Mouse (Mus musculus) ES-E14 (cell line): ENCODE measurements at regions not wholly inside any gene's neighbourhood (a gene's known extent, or its start where the extent isn't known, plus 50 kb on each side); places are given as distances from the start of the nearest gene placed in this dataset.
A peak's percentile ranks its signal among the peaks of the same experiment; 100 is the strongest.

Experiments used
- DNase-seq: peaks from one replicate; pipeline ENCODE4 v3.0.0-alpha.2; 2013; ENCODE audit warnings: low read depth, low spot score
- H3K27ac ChIP-seq: 2 replicates; pipeline ENCODE4 v1.5.1; 2012; ENCODE audit warnings: low read depth, mild to moderate bottlenecking, low read length, moderate library complexity, mixed read lengths; ENCODE audit not compliant: poor library complexity, insufficient read depth, severe bottlenecking
- H3K36me3 ChIP-seq: 2 replicates; pipeline ENCODE4 v1.6.1; 2012; ENCODE audit warnings: mild to moderate bottlenecking, low read length, moderate library complexity, mixed read lengths; ENCODE audit not compliant: control insufficient read depth, poor library complexity, insufficient read depth, severe bottlenecking
- H3K4me1 ChIP-seq, 2 experiments: fragments of 150-350 bp in 1 of 2; sonication (generic) in 1 of 2; 2 replicates each; pipeline ENCODE4 v1.6.1; 2012; ENCODE audit warnings: low read length in 2 of 2, mild to moderate bottlenecking in 1 of 2, mixed read lengths in 1 of 2; ENCODE audit not compliant: control insufficient read depth in 2 of 2, insufficient read depth in 2 of 2, poor library complexity in 1 of 2
- H3K4me3 ChIP-seq, 2 experiments: fragments of 150-350 bp in 1 of 2; sonication (generic) in 1 of 2; 2 replicates each; pipeline ENCODE4 v1.5.1; 2012; ENCODE audit warnings: low read length in 2 of 2, low read depth in 1 of 2, mild to moderate bottlenecking in 1 of 2, mixed read lengths in 1 of 2; ENCODE audit not compliant: insufficient read depth in 1 of 2, poor library complexity in 1 of 2, severe bottlenecking in 1 of 2
- H3K9ac ChIP-seq: 2 replicates; pipeline ENCODE4 v1.6.1; 2012; ENCODE audit warnings: low read depth, mild to moderate bottlenecking, low read length, mixed read lengths; ENCODE audit not compliant: poor library complexity, insufficient read depth, severe bottlenecking
- H3K9me3 ChIP-seq: fragments of 150-350 bp; sonication (generic); 2 replicates; pipeline ENCODE4 v1.6.1; 2012; ENCODE audit warnings: low read depth, mild to moderate bottlenecking, low read length; ENCODE audit not compliant: control insufficient read depth, insufficient read depth
- CHD2 ChIP-seq: IDR thresholded peaks from 2 replicates; pipeline ENCODE4 v1.6.1; 2014; ENCODE audit warnings: mild to moderate bottlenecking, low read depth, low read length, inconsistent platforms
- HCFC1 ChIP-seq: IDR thresholded peaks from 2 replicates; pipeline ENCODE4 v1.6.1; 2012; ENCODE audit warnings: low read length, inconsistent platforms, borderline replicate concordance; ENCODE audit not compliant: insufficient read depth
- MAFK ChIP-seq: IDR thresholded peaks from 2 replicates; pipeline ENCODE4 v1.6.1; 2014; ENCODE audit warnings: mild to moderate bottlenecking, low read depth, low read length, inconsistent platforms; ENCODE audit not compliant: insufficient read depth
- ZC3H11A ChIP-seq: IDR thresholded peaks from 2 replicates; pipeline ENCODE4 v1.6.1; 2012; ENCODE audit warnings: low read depth, mild to moderate bottlenecking, inconsistent platforms, low read length, borderline replicate concordance
- ZNF384 ChIP-seq: IDR thresholded peaks from 2 replicates; pipeline ENCODE4 v1.6.1; 2012; ENCODE audit warnings: low read depth, low read length, inconsistent platforms
- in situ Hi-C, 2 experiments: fragments of 600-800 bp; cut with MboI; formaldehyde crosslinking; loops; one replicate each; pipeline ENCODE4 v1.15.1; 2025; ENCODE audit warnings: low sequenced_read_pairs in 2 of 2, inconsistent platforms in 1 of 2; ENCODE audit not compliant: unreplicated experiment in 2 of 2

DNA sequence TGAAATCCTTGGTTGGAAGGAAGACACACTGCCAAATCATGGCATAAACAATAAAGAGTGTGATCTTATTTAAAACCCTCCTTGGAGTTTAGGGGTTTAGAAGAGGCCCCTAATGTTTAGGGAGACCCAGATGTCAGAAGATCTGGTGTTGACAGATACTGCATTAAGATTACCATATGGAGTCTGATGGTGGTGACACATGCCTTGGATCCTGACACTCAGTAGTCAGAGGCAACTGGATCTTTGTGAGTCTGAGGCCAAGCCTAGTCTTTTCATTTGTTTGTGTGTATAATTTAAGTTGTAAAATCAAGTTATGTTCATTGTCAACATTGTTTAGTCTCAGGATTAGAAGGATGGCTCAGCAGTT is 565.7 kb downstream of the Tmem132b start:
- no peak for DNase-seq
- H3K9ac ChIP-seq = no peak overlapping the region
- no peak overlapping the region for H3K4me3 ChIP-seq
- H3K27ac ChIP-seq = no peak overlapping the region
- H3K9me3 ChIP-seq = 0 out of 2 replicates have a peak, but pooled peaks cover 2% of the 10 kb centered on the region
- no peaks in the 10 kb centered on the region for H3K4me1 ChIP-seq
- in situ Hi-C loops = no loop called here
- no peaks in the 10 kb centered on the region for H3K36me3 ChIP-seq
- TF ChIP-seq CHD2 = no peak
- no peak for TF ChIP-seq ZC3H11A
- no peak for TF ChIP-seq MAFK
- no peak for TF ChIP-seq ZNF384
- no peak for TF ChIP-seq HCFC1

DNA sequence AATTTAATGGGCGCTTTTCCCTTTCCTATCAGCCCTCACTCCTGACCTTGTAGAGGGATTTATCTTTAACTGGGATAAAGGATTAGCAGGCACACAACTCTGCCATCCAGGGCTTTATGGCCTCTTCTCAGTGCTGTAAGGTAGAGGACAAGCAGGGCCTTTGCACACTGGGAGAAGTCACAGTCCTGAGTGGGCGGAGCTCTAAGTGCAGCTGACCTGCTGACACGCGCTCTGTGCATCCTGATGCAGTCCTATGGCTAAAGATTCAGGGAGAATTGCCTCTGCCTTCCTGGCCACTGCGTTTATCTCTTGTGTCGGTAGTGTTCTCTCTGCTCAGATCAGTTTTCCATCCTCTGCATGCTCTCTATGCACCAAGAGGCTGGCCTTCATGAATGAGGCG is 566.9 kb downstream of the Tmem132b start:
- in situ Hi-C loops = no loop called here

DNA sequence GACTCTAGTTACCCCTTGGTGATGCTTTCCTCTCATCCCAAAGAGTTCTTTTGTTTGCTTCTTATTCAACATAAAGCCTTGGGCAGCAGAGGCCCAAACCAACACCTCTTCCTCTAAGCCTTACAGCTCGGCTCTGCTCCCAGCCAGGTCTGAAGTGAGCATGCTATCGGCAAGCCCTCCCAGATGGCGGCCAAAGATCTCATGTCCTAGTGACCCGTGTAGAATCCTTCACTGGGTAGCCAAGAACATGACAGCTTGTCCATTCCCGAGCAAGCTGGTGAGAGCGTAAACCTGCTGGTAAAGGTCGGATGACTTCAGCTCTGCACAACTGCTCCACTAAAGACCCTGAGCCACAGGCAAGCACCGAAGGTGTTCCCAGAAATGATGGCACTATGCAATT is 568.4 kb downstream of the Tmem132b start:
- Histone ChIP-seq H3K4me1 (peaks cover 2 to 3% of the 10 kb centered on the region in 2 experiments; a peak in 3 of 4 replicates), H3K27ac (no peak overlapping the region), H3K4me3 (no peak overlapping the region), H3K36me3 (no peaks in the 10 kb centered on the region), H3K9ac (no peak overlapping the region), H3K9me3 (no peaks in the 10 kb centered on the region)
- no peak for DNase-seq
- no peak for TF ChIP-seq MAFK
- no peak for TF ChIP-seq ZNF384
- TF ChIP-seq HCFC1 = no peak
- TF ChIP-seq CHD2 = no peak
- TF ChIP-seq ZC3H11A = no peak
- in situ Hi-C loops = no loop called here

More for the DNA sequence above, 566.9 kb downstream of the Tmem132b start:
- Histone ChIP-seq H3K4me3 (no peak overlapping the region), H3K9me3 (no peaks in the 10 kb centered on the region), H3K36me3 (no peaks in the 10 kb centered on the region), H3K9ac (no peak overlapping the region), H3K27ac (peak overlapping the region; percentile 57; the same call in 1 of the 2 replicates), H3K4me1 (no peaks in the 10 kb centered on the region)
- no peak for DNase-seq
- TF ChIP-seq CHD2 = no peak
- no peak for TF ChIP-seq HCFC1
- TF ChIP-seq ZC3H11A = no peak
- no peak for TF ChIP-seq MAFK
- TF ChIP-seq ZNF384 = no peak

DNA sequence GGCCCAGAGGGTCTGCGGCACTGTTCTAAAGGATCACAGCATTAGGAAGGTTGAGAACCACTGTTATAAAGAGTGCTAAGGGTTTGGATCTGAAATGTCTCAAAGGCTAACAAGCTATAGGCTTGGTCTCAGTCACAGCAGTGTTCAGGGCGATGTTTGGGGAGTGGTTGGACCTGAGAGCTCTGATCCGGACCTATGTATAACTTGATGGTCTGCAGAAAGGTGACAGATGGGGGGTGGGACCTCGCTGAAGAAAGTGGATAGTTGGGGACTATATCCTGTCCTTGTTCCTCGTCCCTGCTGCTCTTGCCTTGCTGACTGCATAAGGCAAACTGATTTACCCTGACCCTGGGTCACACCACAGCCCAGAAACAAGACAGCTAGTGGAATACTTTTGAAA is 572.9 kb downstream of the Tmem132b start:
- DNase-seq = peak; percentile 54
- peak overlapping the region; percentile 94 for H3K27ac ChIP-seq
- no peak overlapping the region for H3K9ac ChIP-seq
- no peaks in the 10 kb centered on the region for H3K36me3 ChIP-seq
- peaks cover 2 to 3% of the 10 kb centered on the region in 2 experiments; a peak in 3 of 4 replicates for H3K4me1 ChIP-seq
- in situ Hi-C loops = no loop called here
- H3K9me3 ChIP-seq = no peaks in the 10 kb centered on the region
- TF ChIP-seq MAFK (no peak), CHD2 (no peak), ZNF384 (no peak), ZC3H11A (no peak), HCFC1 (no peak)
- no peak overlapping the region for H3K4me3 ChIP-seq

DNA sequence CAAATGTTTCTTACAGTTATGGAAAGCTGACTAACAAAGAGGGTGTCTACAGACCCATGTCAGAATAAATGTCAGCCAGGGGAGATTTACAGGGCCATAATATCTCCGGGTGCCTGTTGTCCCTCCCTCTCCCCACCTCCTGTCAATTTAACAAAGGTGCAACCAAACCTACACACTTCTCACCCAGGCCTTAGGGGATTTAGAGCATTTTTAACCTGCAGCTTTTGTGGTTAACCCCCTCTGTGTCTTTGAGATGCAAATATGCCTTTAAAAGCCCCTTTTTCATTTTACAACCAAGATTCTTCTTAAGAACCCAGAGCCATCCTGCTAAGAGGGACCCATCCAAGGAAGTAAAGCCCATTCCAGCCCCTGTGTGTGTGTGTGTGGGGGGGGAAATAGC is 573.3 kb downstream of the Tmem132b start:
- in situ Hi-C loops = no loop called here
- Histone ChIP-seq H3K36me3 (no peaks in the 10 kb centered on the region), H3K9me3 (no peaks in the 10 kb centered on the region), H3K4me1 (peaks cover 2 to 3% of the 10 kb centered on the region in 2 experiments; a peak in 3 of 4 replicates), H3K9ac (no peak overlapping the region), H3K27ac (peak overlapping the region; percentile 94), H3K4me3 (no peak overlapping the region)
- peak; percentile 72 for DNase-seq
- TF ChIP-seq ZC3H11A = no peak
- TF ChIP-seq MAFK = no peak
- TF ChIP-seq HCFC1 = no peak
- TF ChIP-seq ZNF384 = no peak
- no peak for TF ChIP-seq CHD2
